Mouse (Mus musculus) thymus, adult 2 months (tissue): ENCODE measurements around the gene Fam185a.

Experiments used
- CTCF ChIP-seq: fragments of 200-500 bp; IDR thresholded peaks from 2 replicates; pipeline ENCODE4 v1.5.1; 2012; ENCODE audit warnings: mild to moderate bottlenecking, control low read depth, low read length, moderate library complexity, borderline replicate concordance; ENCODE audit not compliant: control insufficient read depth, poor library complexity, insufficient read depth; ENCODE audit errors: extremely low read depth
- POLR2A ChIP-seq: fragments of 200-500 bp; IDR thresholded peaks from 2 replicates; pipeline ENCODE4 v1.6.1; 2012; ENCODE audit warnings: mild to moderate bottlenecking, low read length, control low read depth, moderate library complexity; ENCODE audit not compliant: control insufficient read depth, poor library complexity, insufficient read depth; ENCODE audit errors: extremely low read depth

DNA sequence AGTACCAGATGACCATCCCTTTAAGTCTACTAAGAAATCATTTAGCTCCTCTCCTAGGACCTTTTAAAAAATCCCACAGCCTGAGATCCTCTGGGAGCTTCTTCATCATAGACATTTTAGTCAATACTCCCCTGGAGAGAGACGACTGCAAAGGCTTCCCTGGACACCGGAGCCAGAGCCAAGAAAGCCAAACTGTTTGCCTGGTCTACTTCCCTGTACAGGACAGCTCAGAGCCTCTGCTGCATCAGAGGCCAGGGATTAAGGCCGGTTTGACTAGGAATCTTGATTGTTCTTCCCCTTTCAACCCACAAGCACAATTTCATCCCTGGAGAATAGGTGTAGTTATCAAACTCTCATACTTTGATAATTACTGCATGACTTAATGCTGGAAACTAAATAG lies 72.1 kb downstream of the Fam185a start:
- TF ChIP-seq POLR2A (no peak), CTCF (no peak)
